Mouse (Mus musculus) intestine, postnatal 0 days (tissue): ENCODE data around the gene Psmb3. TPM values are rescaled to one million over a fixed set of nuclear protein-coding genes. Genes with fewer than 3 reads are reported as not detected.

Experiments
- ATAC-seq: fragments of 200-750 bp; cut with Nextera tagmentation; 2 replicates; pipeline ENCODE4 v1.8.0; 2017; ENCODE audit warnings: mild to moderate bottlenecking, moderate TSS enrichment, moderate library complexity
- H3K27ac ChIP-seq: fragments of 300-500 bp; sonication (generic); 2 replicates; pipeline ENCODE4 v1.5.1; 2014; ENCODE audit warnings: mild to moderate bottlenecking, low read depth, low read length, moderate library complexity
- H3K27me3 ChIP-seq: fragments of 300-500 bp; sonication (generic); replicated peaks from 2 replicates; pipeline ENCODE4 v1.6.1; 2014; ENCODE audit warnings: low read length, mixed read lengths; ENCODE audit not compliant: control insufficient read depth, insufficient read depth
- H3K36me3 ChIP-seq: fragments of 300-500 bp; sonication (generic); 2 replicates; pipeline ENCODE4 v1.6.1; 2014; ENCODE audit warnings: mild to moderate bottlenecking, moderate library complexity; ENCODE audit not compliant: control insufficient read depth, insufficient read depth
- H3K4me1 ChIP-seq: fragments of 300-500 bp; sonication (generic); replicated peaks from 2 replicates; pipeline ENCODE4 v1.6.1; 2014; ENCODE audit warnings: antibody characterized with exemption, low read length, mixed read lengths; ENCODE audit not compliant: control insufficient read depth, insufficient read depth
- H3K4me2 ChIP-seq: fragments of 300-500 bp; sonication (generic); replicated peaks from 2 replicates; pipeline ENCODE4 v1.6.1; 2014; ENCODE audit warnings: low read depth, mild to moderate bottlenecking, moderate library complexity
- H3K4me3 ChIP-seq: fragments of 300-500 bp; sonication (generic); 2 replicates; pipeline ENCODE4 v1.5.1; 2014; ENCODE audit warnings: low read depth, low read length
- H3K9ac ChIP-seq: fragments of 300-500 bp; sonication (generic); 2 replicates; pipeline ENCODE4 v1.6.1; 2014; ENCODE audit warnings: mild to moderate bottlenecking, low read depth, low read length
- H3K9me3 ChIP-seq: fragments of 300-500 bp; sonication (generic); 2 replicates; pipeline ENCODE4 v1.6.1; 2016; ENCODE audit warnings: mixed run types; ENCODE audit not compliant: control insufficient read depth
- CTCF ChIP-seq: sonication (generic); IDR thresholded peaks from 2 replicates; pipeline ENCODE4 v1.5.1; 2016; ENCODE audit warnings: low read depth, mild to moderate bottlenecking, control low read depth, antibody characterized with exemption, moderate library complexity
- WGBS: fragments of 180-500 bp; shearing (Covaris S2); extraction: QIAGEN DNeasy Blood & Tissue Kit; methylation state at CpG from one replicate; pipeline ENCODE4 v1.1.7; 2014; 5-methylcytosine and 5-hydroxymethylcytosine counted together
- polyA plus RNA-seq: library from polyadenylated mRNA; unstranded; fragments of >200 nt; fragmentation: Nextera tagmentation; extraction: Ambion mirVana; gene quantifications from 2 replicates; pipeline ENCODE4 v1.2.1, GENCODE M21; 2015

The Psmb3 gene
- polyA plus RNA-seq, 1 experiment from 2014 or later = 439 TPM

GRCm38 (mm10) chr11:97689861-97690260 lies 13.3 kb upstream of the Psmb3 start:
- H3K9ac ChIP-seq = no peak overlapping the region
- H3K4me2 ChIP-seq = no peak overlapping the region
- H3K27ac ChIP-seq = no peak overlapping the region
- ATAC-seq = no peak
- TF ChIP-seq CTCF = peak; percentile 90
- 29% methylated on average over 10 of the region's 10 CpGs for WGBS
- H3K4me3 ChIP-seq = no peak overlapping the region
- H3K36me3 ChIP-seq = peaks cover 58% of the 10 kb centered on the region
- no peaks in the 10 kb centered on the region; the same call in none of the 2 replicates for H3K4me1 ChIP-seq
- no peaks in the 10 kb centered on the region for H3K27me3 ChIP-seq
- H3K9me3 ChIP-seq = no peaks in the 10 kb centered on the region

- 73% methylated on average over 4 of the region's 4 CpGs for WGBS
- H3K4me2 ChIP-seq = peak overlapping the region; percentile 44; the same call in 1 of the 2 replicates
These were observed 8.8 kb upstream of the Psmb3 start for GRCm38 (mm10) chr11:97694435-97694834.

GRCm38 (mm10) chr11:97694921-97695711 lies 8.1 kb upstream of the Psmb3 start:
- H3K9ac ChIP-seq = no peak overlapping the region; the same call in 1 of the 2 replicates
- peak; percentile 4; the same call in 1 of the 2 replicates for TF ChIP-seq CTCF
- no peak overlapping the region for H3K4me3 ChIP-seq
- no peaks in the 10 kb centered on the region for H3K9me3 ChIP-seq
- H3K4me1 ChIP-seq = peaks cover 18% of the 10 kb centered on the region; the same call in 1 of the 2 replicates
- H3K4me2 ChIP-seq = peak overlapping the region; percentile 44
- peak overlapping the region; percentile 41 for H3K27ac ChIP-seq
- WGBS = 41% methylated on average over 17 of the region's 17 CpGs
- H3K36me3 ChIP-seq = peaks cover 37% of the 10 kb centered on the region
- peak; percentile 55 for ATAC-seq
- no peaks in the 10 kb centered on the region for H3K27me3 ChIP-seq

More at GRCm38 (mm10) chr11:97694435-97694834, 8.8 kb upstream of the Psmb3 start:
- Histone ChIP-seq H3K27ac (no peak overlapping the region), H3K9ac (no peak overlapping the region), H3K27me3 (no peaks in the 10 kb centered on the region), H3K4me3 (no peak overlapping the region), H3K4me1 (peaks cover 18% of the 10 kb centered on the region; the same call in 1 of the 2 replicates), H3K36me3 (peaks cover 43% of the 10 kb centered on the region), H3K9me3 (no peaks in the 10 kb centered on the region)
- TF ChIP-seq CTCF = no peak
- no peak for ATAC-seq

GRCm38 (mm10) chr11:97695712-97696401 lies 7.3 kb upstream of the Psmb3 start:
- 34% methylated on average over 8 of the region's 9 CpGs for WGBS
- Histone ChIP-seq H3K9ac (no peak overlapping the region), H3K36me3 (peaks cover 29% of the 10 kb centered on the region), H3K4me1 (peaks cover 18% of the 10 kb centered on the region; the same call in 1 of the 2 replicates), H3K27me3 (no peaks in the 10 kb centered on the region), H3K4me3 (no peak overlapping the region), H3K4me2 (peak overlapping the region; percentile 44), H3K27ac (peak overlapping the region; percentile 41), H3K9me3 (no peaks in the 10 kb centered on the region)
- no peak for ATAC-seq
- no peak for TF ChIP-seq CTCF

GRCm38 (mm10) chr11:97696669-97697068 lies 6.5 kb upstream of the Psmb3 start:
- Histone ChIP-seq H3K4me2 (peak overlapping the region; percentile 79; the same call in 1 of the 2 replicates), H3K27me3 (no peaks in the 10 kb centered on the region), H3K27ac (no peak overlapping the region), H3K9ac (no peak overlapping the region), H3K4me3 (no peak overlapping the region), H3K4me1 (peaks cover 18% of the 10 kb centered on the region), H3K36me3 (peaks cover 21% of the 10 kb centered on the region), H3K9me3 (no peaks in the 10 kb centered on the region)
- no peak for TF ChIP-seq CTCF
- 65% methylated on average over 8 of the region's 8 CpGs for WGBS
- no peak for ATAC-seq

- peaks cover 14% of the 10 kb centered on the region for H3K36me3 ChIP-seq
- H3K9ac ChIP-seq = peak overlapping the region; percentile 85; the same call in 1 of the 2 replicates
- H3K4me1 ChIP-seq = peaks cover 22% of the 10 kb centered on the region
- H3K27ac ChIP-seq = no peak overlapping the region; the same call in 1 of the 2 replicates
- no peak for TF ChIP-seq CTCF
- peak overlapping the region; percentile 77 for H3K4me3 ChIP-seq
- H3K9me3 ChIP-seq = no peaks in the 10 kb centered on the region
- WGBS = 47% methylated on average over 11 of the region's 11 CpGs
- no peaks in the 10 kb centered on the region for H3K27me3 ChIP-seq
- peak overlapping the region; percentile 79 for H3K4me2 ChIP-seq
- no peak for ATAC-seq
These were observed 5.9 kb upstream of the Psmb3 start for GRCm38 (mm10) chr11:97697199-97697890.
